Mouse (Mus musculus): Measurements from ENCODE around the gene Kcnk13. TPM values are rescaled to one million over a fixed set of nuclear protein-coding genes. Genes with fewer than 3 reads are reported as not detected.

Gene Kcnk13
- polyA plus RNA-seq, 1 experiment from 2014 or later = 0.42 TPM

DNA sequence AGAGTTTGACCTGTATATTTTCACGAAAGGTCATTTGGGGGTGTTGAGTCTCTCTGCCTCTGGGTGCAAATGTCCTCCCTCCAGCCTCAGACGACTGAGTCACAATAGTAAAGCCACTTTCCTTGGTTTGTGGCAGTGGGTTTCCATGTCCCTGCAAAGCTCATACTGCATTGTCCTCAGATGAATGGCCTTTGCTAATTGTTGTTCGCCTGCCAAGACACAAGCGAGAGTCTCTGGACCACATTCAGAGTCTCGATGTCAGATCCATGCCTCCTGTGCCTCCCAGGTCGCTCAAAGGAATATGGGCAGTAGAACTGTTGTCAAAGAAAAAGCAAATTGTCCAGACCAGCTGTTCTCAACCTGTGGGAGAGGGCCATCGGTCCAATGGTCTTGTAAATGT is 36.1 kb downstream of the Kcnk13 start:
- H3K36me3 ChIP-seq (replicated peaks) = no peaks in the 10 kb centered on the region
- ATAC-seq (ENCODE audit: low FRiP score) = no peak
- 58% methylated on average over 7 of the region's 7 CpGs for WGBS
- H3K27me3 ChIP-seq = no peaks in the 10 kb centered on the region; the same call in 1 of the 2 replicates
- H3K27ac ChIP-seq = no peak overlapping the region
- H3K4me3 ChIP-seq (replicated peaks) = no peak overlapping the region
- H3K4me2 ChIP-seq = no peak overlapping the region
- no peaks in the 10 kb centered on the region for H3K4me1 ChIP-seq
- H3K9ac ChIP-seq = no peak overlapping the region
- H3K9me3 ChIP-seq = no peaks in the 10 kb centered on the region

DNA sequence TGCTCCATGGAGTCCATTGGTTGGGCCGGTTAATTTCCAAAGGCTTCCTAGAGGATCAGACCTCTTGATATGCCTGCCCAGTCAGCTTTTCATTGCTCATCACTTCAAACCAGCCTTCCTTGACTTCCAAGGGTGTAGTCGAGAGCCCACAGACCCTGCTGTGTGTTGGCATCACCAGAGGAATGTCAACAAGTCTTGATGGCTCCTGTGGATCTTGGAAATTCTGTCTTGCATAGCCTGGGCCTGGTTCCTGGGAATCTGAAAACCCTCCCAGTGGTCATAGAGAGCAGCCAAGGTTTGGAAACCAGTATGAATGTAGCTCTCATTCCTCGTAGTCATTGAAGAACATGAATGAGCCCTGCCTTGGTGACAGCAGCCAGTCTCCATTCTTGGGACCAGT is 36.9 kb downstream of the Kcnk13 start:
- no peak for ATAC-seq (ENCODE audit: low FRiP score)
- no peak overlapping the region for H3K4me3 ChIP-seq (replicated peaks)
- no peak overlapping the region for H3K27ac ChIP-seq
- WGBS = 89% methylated on average over 3 of the region's 3 CpGs
- no peak overlapping the region for H3K4me2 ChIP-seq
- no peak overlapping the region for H3K9ac ChIP-seq
- H3K9me3 ChIP-seq = no peaks in the 10 kb centered on the region
- no peaks in the 10 kb centered on the region; the same call in 1 of the 2 replicates for H3K27me3 ChIP-seq
- H3K36me3 ChIP-seq (replicated peaks) = no peaks in the 10 kb centered on the region
- H3K4me1 ChIP-seq = no peaks in the 10 kb centered on the region

DNA sequence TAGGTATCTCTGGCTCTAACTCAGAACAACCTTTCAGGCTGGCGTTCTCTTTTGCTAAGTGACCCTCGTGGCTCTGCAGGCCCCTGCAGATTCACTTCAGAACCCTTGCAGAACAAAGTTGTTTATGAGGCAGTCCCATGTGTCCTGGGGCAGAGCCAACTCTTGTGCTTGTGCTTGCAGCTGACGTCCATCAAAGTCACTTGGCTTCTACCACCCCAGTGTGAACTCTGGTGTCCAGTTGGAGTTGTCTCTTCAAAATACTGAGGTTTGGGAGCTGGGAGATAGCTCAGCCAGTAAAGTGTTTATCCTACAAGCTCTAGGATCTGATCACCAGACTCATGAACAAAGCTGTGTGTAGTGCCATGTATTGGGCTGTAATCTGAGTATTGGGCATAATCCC is 37.6 kb downstream of the Kcnk13 start:
- Histone ChIP-seq H3K27ac (no peak overlapping the region), H3K9me3 (no peaks in the 10 kb centered on the region), H3K9ac (no peak overlapping the region), H3K4me1 (no peaks in the 10 kb centered on the region), H3K4me3 (replicated peaks) (no peak overlapping the region), H3K4me2 (no peak overlapping the region), H3K36me3 (replicated peaks) (no peaks in the 10 kb centered on the region), H3K27me3 (no peaks in the 10 kb centered on the region; the same call in 1 of the 2 replicates)
- 83% methylated on average over 3 of the region's 3 CpGs for WGBS
- ATAC-seq (ENCODE audit: low FRiP score) = no peak

DNA sequence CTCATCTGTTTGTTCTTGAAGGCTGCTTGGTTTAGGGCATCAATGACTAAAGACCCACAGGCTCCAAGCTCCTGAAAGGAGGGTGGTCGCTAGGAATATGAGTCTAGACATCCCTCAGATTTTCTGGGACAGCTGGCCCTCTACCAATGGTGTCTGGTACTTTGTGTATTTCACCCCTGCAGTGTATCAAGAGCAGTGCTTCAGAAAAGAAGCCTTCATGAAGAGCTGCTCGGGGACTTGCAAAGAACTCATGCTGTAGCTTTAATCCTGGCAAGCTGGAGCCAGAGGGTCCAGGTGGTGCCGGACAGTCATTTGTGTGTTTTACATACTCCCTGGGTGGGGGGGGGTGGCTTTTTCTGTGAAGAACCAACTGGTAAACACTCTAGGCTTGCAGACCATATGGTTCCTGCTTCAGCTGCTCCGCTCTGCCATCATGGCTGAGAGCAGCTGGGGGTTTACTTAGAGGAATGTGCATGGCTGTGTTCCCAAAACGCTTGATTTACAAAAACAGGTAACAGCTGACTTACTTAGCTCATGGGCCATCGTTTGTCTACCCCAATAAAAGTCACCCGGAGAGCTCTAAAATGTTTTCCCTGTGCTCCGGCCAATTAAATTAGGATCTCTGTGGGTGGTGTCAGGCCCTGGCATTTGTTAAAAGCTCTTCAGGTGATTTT is 38.8 kb downstream of the Kcnk13 start:
- Histone ChIP-seq H3K4me2 (no peak overlapping the region), H3K9ac (no peak overlapping the region), H3K4me3 (replicated peaks) (no peak overlapping the region), H3K36me3 (replicated peaks) (no peaks in the 10 kb centered on the region), H3K27me3 (no peaks in the 10 kb centered on the region; the same call in 1 of the 2 replicates), H3K4me1 (no peaks in the 10 kb centered on the region), H3K9me3 (no peaks in the 10 kb centered on the region), H3K27ac (no peak overlapping the region)
- WGBS = 22% methylated on average over 8 of the region's 8 CpGs
- ATAC-seq (ENCODE audit: low FRiP score) = no peak

DNA sequence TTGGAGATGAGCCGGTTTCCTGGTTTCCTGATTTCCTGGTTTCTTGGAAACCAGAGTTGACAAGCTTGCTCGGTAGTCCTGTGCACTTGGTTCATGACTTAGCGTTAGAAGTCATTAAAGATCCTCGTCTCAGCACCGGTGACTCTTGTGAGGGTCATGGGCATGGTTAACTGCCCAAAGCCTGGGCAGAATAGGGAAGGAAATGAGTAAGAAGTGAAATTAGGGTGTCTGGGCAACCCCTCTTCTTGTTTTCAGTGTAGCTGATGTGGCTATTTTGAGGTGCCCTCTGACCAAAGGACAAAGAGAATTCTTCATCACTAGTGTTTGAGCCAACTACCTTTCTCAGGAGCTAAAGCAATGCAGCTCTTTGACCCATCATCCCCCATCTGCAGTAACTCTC is 41.0 kb downstream of the Kcnk13 start:
- WGBS = 93% methylated on average over 5 of the region's 5 CpGs
- H3K4me1 ChIP-seq = no peaks in the 10 kb centered on the region
- no peak overlapping the region for H3K27ac ChIP-seq
- ATAC-seq (ENCODE audit: low FRiP score) = no peak
- no peak overlapping the region for H3K4me2 ChIP-seq
- no peaks in the 10 kb centered on the region; the same call in 1 of the 2 replicates for H3K27me3 ChIP-seq
- no peaks in the 10 kb centered on the region for H3K36me3 ChIP-seq (replicated peaks)
- no peak overlapping the region for H3K9ac ChIP-seq
- no peak overlapping the region for H3K4me3 ChIP-seq (replicated peaks)
- no peaks in the 10 kb centered on the region for H3K9me3 ChIP-seq

DNA sequence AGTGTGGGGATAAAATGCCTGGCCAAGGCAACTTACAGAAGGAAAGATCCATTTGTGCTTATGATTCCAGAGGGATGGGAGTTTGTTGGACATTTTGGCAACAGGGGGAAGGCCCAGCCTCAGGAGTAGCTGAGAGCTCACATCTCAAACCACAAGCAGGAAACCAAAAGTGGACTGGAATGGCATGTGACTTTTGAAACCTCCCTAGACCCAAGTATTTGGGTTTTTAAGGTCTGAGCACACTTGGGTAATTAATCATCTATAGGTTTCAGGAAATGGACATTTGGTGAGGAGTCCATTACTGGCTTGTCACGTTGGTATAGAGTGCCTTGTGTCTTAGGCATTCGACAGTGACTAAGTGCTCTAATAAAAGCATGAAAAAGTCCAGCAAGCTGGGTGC is 42.4 kb downstream of the Kcnk13 start:
- no peak overlapping the region for H3K27ac ChIP-seq
- no peak for ATAC-seq (ENCODE audit: low FRiP score)
- no peak overlapping the region for H3K4me2 ChIP-seq
- H3K27me3 ChIP-seq = no peaks in the 10 kb centered on the region; the same call in 1 of the 2 replicates
- H3K4me3 ChIP-seq (replicated peaks) = no peak overlapping the region
- WGBS = 85% methylated on average over 2 of the region's 2 CpGs
- H3K4me1 ChIP-seq = no peaks in the 10 kb centered on the region
- no peak overlapping the region for H3K9ac ChIP-seq
- H3K9me3 ChIP-seq = no peaks in the 10 kb centered on the region
- no peaks in the 10 kb centered on the region for H3K36me3 ChIP-seq (replicated peaks)

DNA sequence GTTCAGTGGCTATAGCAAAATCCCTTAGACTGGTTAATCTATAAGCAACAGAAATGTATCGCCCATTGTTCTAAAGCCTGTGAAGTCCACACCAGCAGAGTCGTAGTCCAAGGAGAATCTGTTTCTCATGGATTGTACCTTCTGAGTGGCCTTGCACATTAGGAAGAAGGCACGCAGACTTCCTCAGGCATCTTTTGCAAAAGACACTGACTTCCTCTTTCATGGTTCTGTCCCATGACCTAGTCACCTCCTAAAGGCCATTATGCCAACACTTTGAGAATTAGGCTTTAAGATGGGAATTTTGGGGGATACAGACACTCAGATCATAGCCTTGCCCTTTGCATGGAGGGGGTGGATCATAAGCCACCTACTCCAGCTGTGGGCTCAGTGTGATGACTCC is 48.5 kb downstream of the Kcnk13 start:
- Histone ChIP-seq H3K4me2 (no peak overlapping the region), H3K9ac (no peak overlapping the region), H3K27me3 (no peaks in the 10 kb centered on the region), H3K27ac (no peak overlapping the region), H3K4me3 (replicated peaks) (no peak overlapping the region), H3K4me1 (no peaks in the 10 kb centered on the region), H3K9me3 (no peaks in the 10 kb centered on the region), H3K36me3 (replicated peaks) (no peaks in the 10 kb centered on the region)
- no peak for ATAC-seq (ENCODE audit: low FRiP score)
- 94% methylated on average over 3 of the region's 3 CpGs for WGBS

DNA sequence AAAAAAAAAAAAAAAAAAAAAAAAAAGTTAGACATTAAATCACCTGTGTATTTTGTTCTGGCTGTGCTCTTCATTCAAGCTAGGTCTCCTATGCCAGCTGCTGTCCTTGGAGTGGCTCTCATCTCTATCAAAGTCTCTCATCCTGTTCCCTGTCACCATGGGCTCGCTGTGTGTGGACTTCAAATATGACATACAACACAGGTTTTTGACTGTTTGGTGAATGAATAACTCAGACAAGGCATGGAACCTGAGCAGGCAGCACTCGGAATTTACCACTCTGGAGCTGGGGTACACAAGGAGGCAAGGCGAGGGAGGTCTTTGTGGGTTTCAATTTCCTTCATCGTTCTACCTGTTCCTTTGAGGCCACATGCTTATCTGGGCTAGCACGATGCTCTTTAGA is 50.8 kb downstream of the Kcnk13 start:
- Histone ChIP-seq H3K4me2 (no peak overlapping the region), H3K36me3 (replicated peaks) (no peaks in the 10 kb centered on the region), H3K4me3 (replicated peaks) (no peak overlapping the region), H3K9me3 (no peaks in the 10 kb centered on the region), H3K4me1 (no peaks in the 10 kb centered on the region), H3K27ac (no peak overlapping the region), H3K27me3 (no peaks in the 10 kb centered on the region), H3K9ac (no peak overlapping the region)
- 94% methylated on average over 5 of the region's 5 CpGs for WGBS
- no peak for ATAC-seq (ENCODE audit: low FRiP score)

DNA sequence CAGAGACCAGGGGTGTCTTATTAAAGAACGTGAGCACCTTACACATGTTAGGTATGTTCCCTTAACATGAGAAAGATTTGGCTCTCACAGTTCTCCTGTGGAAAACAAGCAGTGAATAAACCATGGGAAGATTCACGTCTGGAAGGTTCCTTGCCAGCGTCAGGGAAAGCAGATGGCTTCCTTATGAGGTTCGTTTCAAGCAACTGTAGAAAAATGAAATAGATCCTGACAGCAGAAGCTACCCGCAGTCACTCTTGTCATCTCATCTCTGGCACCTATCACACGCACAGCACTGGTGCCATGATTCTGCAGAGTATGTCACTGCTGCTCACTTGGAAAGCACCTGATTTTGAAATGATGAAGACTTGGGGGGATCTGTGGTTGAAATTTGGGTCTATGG is 53.4 kb downstream of the Kcnk13 start:
- H3K4me3 ChIP-seq (replicated peaks) = no peak overlapping the region
- no peak overlapping the region for H3K9ac ChIP-seq
- H3K36me3 ChIP-seq (replicated peaks) = no peaks in the 10 kb centered on the region
- no peak overlapping the region for H3K27ac ChIP-seq
- H3K9me3 ChIP-seq = no peaks in the 10 kb centered on the region
- no peaks in the 10 kb centered on the region for H3K4me1 ChIP-seq
- no peaks in the 10 kb centered on the region for H3K27me3 ChIP-seq
- WGBS = 92% methylated on average over 6 of the region's 6 CpGs
- ATAC-seq (ENCODE audit: low FRiP score) = no peak
- H3K4me2 ChIP-seq = no peak overlapping the region

DNA sequence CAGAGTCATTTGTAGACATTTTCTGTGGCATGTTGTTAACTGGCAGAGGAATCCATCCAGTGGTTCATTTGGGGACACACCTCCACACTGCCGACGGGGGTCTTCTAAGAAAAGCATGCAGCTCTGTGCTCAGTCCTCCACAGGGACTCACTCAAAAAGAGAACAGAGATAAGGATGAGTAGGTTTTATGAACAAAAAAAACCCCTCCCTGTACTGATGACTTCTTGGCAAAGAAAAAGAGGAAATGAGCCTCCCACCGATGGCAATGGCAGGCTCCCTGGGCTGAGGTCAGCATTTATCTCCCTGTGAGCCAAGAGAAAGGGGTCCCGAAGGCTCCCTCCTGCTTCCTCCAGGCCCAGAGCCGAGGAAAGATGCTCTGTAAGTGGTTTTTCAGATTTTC is 58.2 kb downstream of the Kcnk13 start:
- Histone ChIP-seq H3K9me3 (no peaks in the 10 kb centered on the region), H3K4me1 (no peaks in the 10 kb centered on the region; the same call in 1 of the 2 replicates), H3K27ac (no peak overlapping the region), H3K4me2 (no peak overlapping the region), H3K4me3 (replicated peaks) (no peak overlapping the region), H3K27me3 (peaks cover 5% of the 10 kb centered on the region; the same call in 1 of the 2 replicates), H3K9ac (no peak overlapping the region), H3K36me3 (replicated peaks) (no peaks in the 10 kb centered on the region)
- 87% methylated on average over 5 of the region's 5 CpGs for WGBS
- ATAC-seq (ENCODE audit: low FRiP score) = no peak

DNA sequence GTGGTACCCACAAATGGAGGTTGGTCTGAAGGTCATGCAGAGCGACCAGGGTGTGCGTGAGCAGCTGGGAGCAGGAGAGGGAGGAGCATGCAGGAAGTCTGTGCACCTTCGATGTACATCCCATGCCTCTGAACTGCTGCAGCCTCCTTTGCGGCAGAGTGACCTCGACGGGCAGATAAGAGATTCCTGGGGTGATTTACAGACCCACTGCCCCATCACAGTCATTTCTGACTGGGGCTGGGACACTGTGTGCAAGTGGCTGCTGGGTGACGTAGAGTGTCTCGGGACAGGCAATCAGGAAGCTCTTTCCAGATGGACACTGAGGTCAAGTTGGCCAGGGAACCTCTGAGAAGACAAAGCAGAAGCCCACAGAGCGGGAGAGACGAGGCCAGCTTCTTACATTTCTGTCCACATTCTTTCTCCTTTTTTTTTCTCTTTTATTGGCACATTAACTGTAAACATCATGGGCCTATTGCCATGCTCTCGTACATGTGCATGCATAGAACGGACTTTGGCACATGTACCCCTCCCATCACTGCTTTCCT is 59.6 kb downstream of the Kcnk13 start:
- no peak overlapping the region for H3K9ac ChIP-seq
- no peak for ATAC-seq (ENCODE audit: low FRiP score)
- WGBS = 87% methylated on average over 12 of the region's 12 CpGs
- no peak overlapping the region for H3K4me2 ChIP-seq
- H3K27ac ChIP-seq = no peak overlapping the region
- H3K4me3 ChIP-seq (replicated peaks) = no peak overlapping the region
- peaks cover 5% of the 10 kb centered on the region; the same call in 1 of the 2 replicates for H3K27me3 ChIP-seq
- H3K4me1 ChIP-seq = no peaks in the 10 kb centered on the region; the same call in 1 of the 2 replicates
- no peaks in the 10 kb centered on the region for H3K9me3 ChIP-seq
- H3K36me3 ChIP-seq (replicated peaks) = no peaks in the 10 kb centered on the region

DNA sequence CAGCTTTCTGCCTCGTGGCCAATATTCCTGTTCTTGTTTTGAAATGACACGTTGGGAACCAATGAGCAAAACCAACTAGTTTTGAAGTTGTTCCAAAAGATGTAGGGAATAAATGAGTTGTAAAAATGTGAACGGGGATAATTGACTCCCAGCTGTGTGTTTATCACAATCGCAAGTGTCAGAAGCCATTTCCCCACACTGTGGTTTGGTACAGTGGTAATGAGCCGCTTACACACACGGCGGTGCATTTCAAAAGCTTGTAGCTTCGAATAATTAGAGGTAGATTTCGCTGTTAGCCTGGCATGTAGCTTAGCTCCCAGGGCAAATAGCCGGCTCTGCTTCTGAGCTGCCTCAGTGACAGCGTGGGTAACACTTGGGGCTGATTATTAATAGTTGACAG is 61.4 kb downstream of the Kcnk13 start:
- no peak overlapping the region for H3K9ac ChIP-seq
- peaks cover 5% of the 10 kb centered on the region; the same call in 1 of the 2 replicates for H3K27me3 ChIP-seq
- no peaks in the 10 kb centered on the region for H3K36me3 ChIP-seq (replicated peaks)
- no peaks in the 10 kb centered on the region for H3K9me3 ChIP-seq
- H3K4me3 ChIP-seq (replicated peaks) = no peak overlapping the region
- 44% methylated on average over 11 of the region's 11 CpGs for WGBS
- no peak overlapping the region for H3K27ac ChIP-seq
- no peak for ATAC-seq (ENCODE audit: low FRiP score)
- H3K4me2 ChIP-seq = no peak overlapping the region
- H3K4me1 ChIP-seq = no peaks in the 10 kb centered on the region; the same call in 1 of the 2 replicates

DNA sequence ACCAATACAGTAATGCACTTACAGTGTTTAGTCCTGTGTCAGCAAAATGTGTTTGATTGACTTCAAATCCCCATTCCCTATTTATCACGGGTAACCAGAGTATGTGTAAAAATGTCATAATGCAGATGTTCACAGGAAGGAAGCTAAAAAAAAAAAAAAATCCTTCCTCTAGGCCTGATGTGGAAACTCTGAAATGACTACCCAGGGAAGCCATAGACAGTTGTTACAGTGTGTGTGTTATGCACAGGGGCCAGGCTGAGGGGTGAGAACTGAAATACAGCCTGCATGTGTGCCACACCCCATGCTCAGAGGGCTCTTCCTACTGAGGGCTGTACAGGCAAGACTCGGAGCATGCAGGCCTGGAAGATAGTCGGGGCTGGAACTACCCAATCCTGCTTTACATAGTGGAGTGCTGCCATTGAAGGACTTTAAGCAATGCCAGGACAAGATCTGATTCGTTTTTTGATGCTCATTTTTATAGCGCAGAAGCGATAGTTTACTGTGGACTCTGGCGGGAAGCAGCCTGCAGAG is 62.5 kb downstream of the Kcnk13 start:
- peaks cover 5% of the 10 kb centered on the region; the same call in 1 of the 2 replicates for H3K27me3 ChIP-seq
- no peak overlapping the region for H3K4me3 ChIP-seq (replicated peaks)
- no peak overlapping the region for H3K9ac ChIP-seq
- no peak for ATAC-seq (ENCODE audit: low FRiP score)
- no peaks in the 10 kb centered on the region; the same call in 1 of the 2 replicates for H3K4me1 ChIP-seq
- H3K9me3 ChIP-seq = no peaks in the 10 kb centered on the region
- WGBS = 74% methylated on average over 7 of the region's 7 CpGs
- H3K36me3 ChIP-seq (replicated peaks) = no peaks in the 10 kb centered on the region
- H3K4me2 ChIP-seq = no peak overlapping the region
- H3K27ac ChIP-seq = no peak overlapping the region
